Mouse (Mus musculus): Measurements from ENCODE around the gene Egfem1. TPM values are rescaled to one million over a fixed set of nuclear protein-coding genes. Genes with fewer than 3 reads are reported as not detected.

Egfem1 gene
- polyA plus RNA-seq, 1 experiment from 2014 or later: 0.92 TPM

GRCm38 (mm10) chr3:29243600-29243999, 161.8 kb downstream of the Egfem1 start:
- no peaks in the 10 kb centered on the region for H3K27me3 ChIP-seq (ENCODE audit: insufficient read depth, poor library complexity, severe bottlenecking)
- no peaks in the 10 kb centered on the region for H3K4me1 ChIP-seq
- no peak for DNase-seq (ENCODE audit: low spot score)
- no peak overlapping the region for H3K27ac ChIP-seq
- no peaks in the 10 kb centered on the region for H3K36me3 ChIP-seq
- WGBS: 24% methylated on average over 3 of the region's 3 CpGs
- H3K9me3 ChIP-seq: no peaks in the 10 kb centered on the region
- H3K4me3 ChIP-seq: no peak overlapping the region

GRCm38 (mm10) chr3:29291633-29292032, 209.8 kb downstream of the Egfem1 start:
- WGBS: 83% methylated on average over 4 of the region's 4 CpGs
- Histone ChIP-seq H3K27ac (no peak overlapping the region), H3K4me1 (no peaks in the 10 kb centered on the region), H3K4me3 (no peak overlapping the region), H3K9me3 (no peaks in the 10 kb centered on the region), H3K36me3 (no peaks in the 10 kb centered on the region), H3K27me3 (ENCODE audit: insufficient read depth, poor library complexity, severe bottlenecking) (no peaks in the 10 kb centered on the region)
- no peak for DNase-seq (ENCODE audit: low spot score)

GRCm38 (mm10) chr3:29292251-29292650, 210.4 kb downstream of the Egfem1 start:
- no peaks in the 10 kb centered on the region for H3K27me3 ChIP-seq (ENCODE audit: insufficient read depth, poor library complexity, severe bottlenecking)
- H3K4me3 ChIP-seq: no peak overlapping the region
- DNase-seq (ENCODE audit: low spot score): no peak
- H3K9me3 ChIP-seq: no peaks in the 10 kb centered on the region
- H3K27ac ChIP-seq: no peak overlapping the region
- no peaks in the 10 kb centered on the region for H3K36me3 ChIP-seq
- WGBS: 78% methylated on average over 3 of the region's 3 CpGs
- H3K4me1 ChIP-seq: no peaks in the 10 kb centered on the region

- DNase-seq (ENCODE audit: low spot score): no peak
- Histone ChIP-seq H3K27ac (no peak overlapping the region), H3K9me3 (no peaks in the 10 kb centered on the region), H3K36me3 (no peaks in the 10 kb centered on the region), H3K4me1 (no peaks in the 10 kb centered on the region), H3K27me3 (ENCODE audit: insufficient read depth, poor library complexity, severe bottlenecking) (no peaks in the 10 kb centered on the region), H3K4me3 (no peak overlapping the region)
- WGBS: 79% methylated on average over 4 of the region's 4 CpGs
Observed at GRCm38 (mm10) chr3:29293230-29293629, 211.4 kb downstream of the Egfem1 start.

- Histone ChIP-seq H3K36me3 (no peaks in the 10 kb centered on the region), H3K27me3 (ENCODE audit: insufficient read depth, poor library complexity, severe bottlenecking) (no peaks in the 10 kb centered on the region), H3K4me1 (no peaks in the 10 kb centered on the region), H3K27ac (no peak overlapping the region), H3K9me3 (no peaks in the 10 kb centered on the region), H3K4me3 (no peak overlapping the region)
- WGBS: 67% methylated on average over 3 of the region's 3 CpGs
- DNase-seq (ENCODE audit: low spot score): no peak
Observed at GRCm38 (mm10) chr3:29342223-29342791, 260.5 kb downstream of the Egfem1 start.

- WGBS: 75% methylated on average over 3 of the region's 3 CpGs
- H3K27me3 ChIP-seq (ENCODE audit: insufficient read depth, poor library complexity, severe bottlenecking): no peaks in the 10 kb centered on the region
- no peaks in the 10 kb centered on the region for H3K9me3 ChIP-seq
- no peak overlapping the region for H3K4me3 ChIP-seq
- no peaks in the 10 kb centered on the region for H3K36me3 ChIP-seq
- no peaks in the 10 kb centered on the region for H3K4me1 ChIP-seq
- no peak for DNase-seq (ENCODE audit: low spot score)
- H3K27ac ChIP-seq: no peak overlapping the region
Observed at GRCm38 (mm10) chr3:29345805-29346204, 264.0 kb downstream of the Egfem1 start.

- H3K27ac ChIP-seq: no peak overlapping the region
Observed at GRCm38 (mm10) chr3:29366907-29367306, 285.1 kb downstream of the Egfem1 start.

GRCm38 (mm10) chr3:29370519-29370918, 288.7 kb downstream of the Egfem1 start:
- Histone ChIP-seq H3K27me3 (ENCODE audit: insufficient read depth, poor library complexity, severe bottlenecking) (no peaks in the 10 kb centered on the region), H3K36me3 (no peaks in the 10 kb centered on the region), H3K27ac (no peak overlapping the region), H3K4me1 (no peaks in the 10 kb centered on the region), H3K9me3 (no peaks in the 10 kb centered on the region), H3K4me3 (no peak overlapping the region)
- no peak for DNase-seq (ENCODE audit: low spot score)
- 62% methylated on average over 5 of the region's 5 CpGs for WGBS

More at GRCm38 (mm10) chr3:29366907-29367306, 285.1 kb downstream of the Egfem1 start:
- WGBS: 74% methylated on average over 8 of the region's 8 CpGs
- no peaks in the 10 kb centered on the region for H3K4me1 ChIP-seq
- no peaks in the 10 kb centered on the region for H3K9me3 ChIP-seq
- no peaks in the 10 kb centered on the region for H3K27me3 ChIP-seq (ENCODE audit: insufficient read depth, poor library complexity, severe bottlenecking)
- DNase-seq (ENCODE audit: low spot score): no peak
- no peak overlapping the region for H3K4me3 ChIP-seq
- H3K36me3 ChIP-seq: no peaks in the 10 kb centered on the region

- no peak for DNase-seq (ENCODE audit: low spot score)
- WGBS: 79% methylated on average over 2 of the region's 2 CpGs
- Histone ChIP-seq H3K27me3 (ENCODE audit: insufficient read depth, poor library complexity, severe bottlenecking) (no peaks in the 10 kb centered on the region), H3K4me3 (no peak overlapping the region), H3K4me1 (no peaks in the 10 kb centered on the region), H3K27ac (no peak overlapping the region), H3K36me3 (no peaks in the 10 kb centered on the region), H3K9me3 (no peaks in the 10 kb centered on the region)
Observed at GRCm38 (mm10) chr3:29381255-29381654, 299.4 kb downstream of the Egfem1 start.

- H3K27ac ChIP-seq: no peak overlapping the region
- no peak overlapping the region for H3K4me3 ChIP-seq
- H3K9me3 ChIP-seq: no peaks in the 10 kb centered on the region
- no peaks in the 10 kb centered on the region for H3K4me1 ChIP-seq
- WGBS: 71% methylated on average over 3 of the region's 3 CpGs
- DNase-seq (ENCODE audit: low spot score): no peak
- no peaks in the 10 kb centered on the region for H3K27me3 ChIP-seq (ENCODE audit: insufficient read depth, poor library complexity, severe bottlenecking)
- no peaks in the 10 kb centered on the region for H3K36me3 ChIP-seq
Observed at GRCm38 (mm10) chr3:29399064-29399463, 317.2 kb downstream of the Egfem1 start.

- WGBS: 85% methylated on average over 2 of the region's 2 CpGs
- Histone ChIP-seq H3K27ac (no peak overlapping the region), H3K9me3 (no peaks in the 10 kb centered on the region), H3K36me3 (no peaks in the 10 kb centered on the region), H3K4me1 (no peaks in the 10 kb centered on the region), H3K4me3 (no peak overlapping the region), H3K27me3 (ENCODE audit: insufficient read depth, poor library complexity, severe bottlenecking) (no peaks in the 10 kb centered on the region)
- DNase-seq (ENCODE audit: low spot score): no peak
Observed at GRCm38 (mm10) chr3:29421634-29422033, 339.8 kb downstream of the Egfem1 start.

- Histone ChIP-seq H3K4me1 (no peaks in the 10 kb centered on the region), H3K36me3 (no peaks in the 10 kb centered on the region), H3K27ac (no peak overlapping the region), H3K9me3 (no peaks in the 10 kb centered on the region), H3K27me3 (ENCODE audit: insufficient read depth, poor library complexity, severe bottlenecking) (no peaks in the 10 kb centered on the region), H3K4me3 (no peak overlapping the region)
- DNase-seq (ENCODE audit: low spot score): no peak
- WGBS: 82% methylated on average over 10 of the region's 10 CpGs
Observed at GRCm38 (mm10) chr3:29432109-29433091, 350.6 kb downstream of the Egfem1 start.

- no peaks in the 10 kb centered on the region for H3K36me3 ChIP-seq
- no peak for DNase-seq (ENCODE audit: low spot score)
- WGBS: 82% methylated on average over 6 of the region's 6 CpGs
- H3K9me3 ChIP-seq: no peaks in the 10 kb centered on the region
- no peaks in the 10 kb centered on the region for H3K27me3 ChIP-seq (ENCODE audit: insufficient read depth, poor library complexity, severe bottlenecking)
- no peak overlapping the region for H3K4me3 ChIP-seq
- H3K4me1 ChIP-seq: no peaks in the 10 kb centered on the region
- H3K27ac ChIP-seq: no peak overlapping the region
Observed at GRCm38 (mm10) chr3:29443024-29443423, 361.2 kb downstream of the Egfem1 start.
